Comparison of ENCODE assay signal across 10 mouse cellular contexts in genomic region chr2:118761358-118761757, GRCm38 (mm10). TPM values are rescaled to one million over a fixed set of nuclear protein-coding genes. Genes with fewer than 3 reads are reported as not detected.
DNase-seq lines count a peak whose midpoint lies in the region; ATAC-seq and TF ChIP-seq lines count a peak whose summit lies in the region.
"Had no signal": no experiment of that assay in that cellular context is flagged by ENCODE, and none has a peak within 500 bp of the region (broad histone marks: within the 10 kb centered on the region; RNA-seq: fewer than 3 reads in every experiment).

No protein-coding gene starts in this region.

- WGBS in lung, embryonic 15.5 days, result 82% methylated on average over 12 of the region's 12 CpGs
- 77% methylated on average over 12 of the region's 12 CpGs for WGBS in embryonic facial prominence, embryonic 15.5 days
- WGBS in intestine, embryonic 16.5 days, result 84% methylated on average over 12 of the region's 12 CpGs
- WGBS in small intestine, adult 2 months, result 90% methylated on average over 12 of the region's 12 CpGs

- TF ChIP-seq CTCF in small intestine, adult 2 months (IDR thresholded peaks at IDR 0.05; ENCODE audit: extremely low read depth, insufficient read length, insufficient replicate concordance, low read depth, low read length), result no peak

- peaks cover 39% of the 10 kb centered on the region for H3K4me1 ChIP-seq in lung, embryonic 15.5 days
- peaks cover 56% of the 10 kb centered on the region for H3K4me1 ChIP-seq in embryonic facial prominence, embryonic 15.5 days
- peaks cover 49% of the 10 kb centered on the region for H3K4me1 ChIP-seq in intestine, embryonic 16.5 days (ENCODE audit: control insufficient read depth, insufficient read depth, low read length)
- peaks cover 60% of the 10 kb centered on the region for H3K4me1 ChIP-seq in small intestine, adult 2 months (ENCODE audit: control insufficient read depth, insufficient read depth, insufficient read length, low read length)

- H3K27me3 ChIP-seq in lung, embryonic 15.5 days, result no peaks in the 10 kb centered on the region; the same call in 1 of the 2 replicates
- no peaks in the 10 kb centered on the region; the same call in 1 of the 2 replicates for H3K27me3 ChIP-seq in embryonic facial prominence, embryonic 15.5 days
- H3K27me3 ChIP-seq in intestine, embryonic 16.5 days (replicated peaks; ENCODE audit: control insufficient read depth, insufficient read depth, low read length), result no peaks in the 10 kb centered on the region
- no peaks in the 10 kb centered on the region for H3K27me3 ChIP-seq in small intestine, adult 2 months (ENCODE audit: control insufficient read depth, insufficient read depth, low read length)

- peak overlapping the region; percentile 24; the same call in 1 of the 2 replicates for H3K9ac ChIP-seq in lung, embryonic 15.5 days
- no peak overlapping the region for H3K9ac ChIP-seq in embryonic facial prominence, embryonic 15.5 days
- peak overlapping the region; percentile 68 for H3K9ac ChIP-seq in intestine, embryonic 16.5 days (ENCODE audit: low read depth, low read length)

- no peak for ATAC-seq in lung, embryonic 15.5 days (ENCODE audit: borderline replicate concordance, extremely low read depth, low FRiP score, low TSS enrichment)
- no peak for ATAC-seq in embryonic facial prominence, embryonic 15.5 days (ENCODE audit: insufficient number of reproducible peaks, low FRiP score, low TSS enrichment, low read depth)
- ATAC-seq in intestine, embryonic 16.5 days, result no peak
- ATAC-seq in granulocyte monocyte progenitor cell, adult 5-6 weeks (replicated peaks; ENCODE audit: poor library complexity, severe bottlenecking), result no peak
- no peak for ATAC-seq in activated CD4-positive, CD25-positive, alpha-beta regulatory T cell, adult 4 months

- H3K27ac ChIP-seq in lung, embryonic 15.5 days, result peak overlapping the region; percentile 91
- H3K27ac ChIP-seq in embryonic facial prominence, embryonic 15.5 days (replicated peaks), result peak overlapping the region; percentile 91
- H3K27ac ChIP-seq in intestine, embryonic 16.5 days (ENCODE audit: low read length), result peak overlapping the region; percentile 93
- peak overlapping the region; percentile 56 for H3K27ac ChIP-seq in small intestine, adult 2 months (ENCODE audit: insufficient read depth, low read depth, low read length)

- no peak for TF ChIP-seq POLR2A in small intestine, adult 2 months (IDR thresholded peaks at IDR 0.05; ENCODE audit: low read depth, low read length)

- no peaks in the 10 kb centered on the region for H3K9me3 ChIP-seq in lung, embryonic 15.5 days
- H3K9me3 ChIP-seq in embryonic facial prominence, embryonic 15.5 days (replicated peaks), result no peaks in the 10 kb centered on the region
- no peaks in the 10 kb centered on the region for H3K9me3 ChIP-seq in intestine, embryonic 16.5 days (ENCODE audit: control insufficient read depth, low read length)

- H3K36me3 ChIP-seq in lung, embryonic 15.5 days, result no peaks in the 10 kb centered on the region
- H3K36me3 ChIP-seq in embryonic facial prominence, embryonic 15.5 days, result no peaks in the 10 kb centered on the region
- no peaks in the 10 kb centered on the region for H3K36me3 ChIP-seq in intestine, embryonic 16.5 days (ENCODE audit: control insufficient read depth, insufficient read depth, low read length)
- no peaks in the 10 kb centered on the region for H3K36me3 ChIP-seq in small intestine, adult 2 months (ENCODE audit: control insufficient read depth, insufficient read depth, low read length)

- no peak for DNase-seq in lung, postnatal 36 days
- DNase-seq in adrenal gland, postnatal 25 days, result no peak

- peak overlapping the region; percentile 52 for H3K4me2 ChIP-seq in lung, embryonic 15.5 days
- peak overlapping the region; percentile 50 for H3K4me2 ChIP-seq in embryonic facial prominence, embryonic 15.5 days (replicated peaks)
- peak overlapping the region; percentile 59; the same call in 1 of the 2 replicates for H3K4me2 ChIP-seq in intestine, embryonic 16.5 days (ENCODE audit: low read depth, low read length)

- H3K4me3 ChIP-seq in lung, embryonic 15.5 days, result no peak overlapping the region
- no peak overlapping the region for H3K4me3 ChIP-seq in embryonic facial prominence, embryonic 15.5 days (replicated peaks)
- no peak overlapping the region for H3K4me3 ChIP-seq in intestine, embryonic 16.5 days (ENCODE audit: low read length)
- H3K4me3 ChIP-seq in small intestine, adult 2 months (ENCODE audit: low read depth, low read length), result peak overlapping the region; percentile 44

RNA-seq across cellular contexts. Expression of gene Ccdc9b, which starts 1.1 kb away (rescaled TPM):
- polyA plus RNA-seq in lung, embryonic 15.5 days (2015; fragmentation: Nextera tagmentation; extraction: Ambion mirVana), result 0.98 and 1.2 TPM in 2 replicates
- polyA plus RNA-seq in embryonic facial prominence, embryonic 15.5 days (2015; fragmentation: Nextera tagmentation; extraction: Ambion mirVana), result 2.0 and 2.4 TPM in 2 replicates
- polyA plus RNA-seq in intestine, embryonic 16.5 days (2015; fragmentation: Nextera tagmentation; extraction: Ambion mirVana), result 0.93 and 1.2 TPM in 2 replicates
- 2.4 and 3.3 TPM in 2 replicates for polyA plus RNA-seq in small intestine, adult 2 months (2012; rRNA removed)
- 0.92 and 2.3 TPM in 2 replicates for total RNA-seq in granulocyte monocyte progenitor cell, adult 5-6 weeks (2014; fragmentation: Nextera tagmentation)
- total RNA-seq in granulocyte monocyte progenitor cell, adult 5-6 weeks (2017), result 0.26 and 0.82 TPM in 2 replicates
- polyA plus RNA-seq in activated CD4-positive, CD25-positive, alpha-beta regulatory T cell, adult 4 months (2017; shearing (Covaris generic)), result not detected
- 6.1 and 8.1 TPM in 2 replicates for total RNA-seq in adrenal gland, postnatal 25 days (2021)
- total RNA-seq: neutrophil, adult 5-6 weeks had no signal

RNA-seq across cellular contexts. Expression of gene Phgr1, which starts 11.2 kb away (rescaled TPM):
- not detected in 2 replicates for polyA plus RNA-seq in lung, embryonic 15.5 days (2015; fragmentation: Nextera tagmentation; extraction: Ambion mirVana)
- polyA plus RNA-seq in embryonic facial prominence, embryonic 15.5 days (2015; fragmentation: Nextera tagmentation; extraction: Ambion mirVana), result 1.7 and 4.2 TPM in 2 replicates
- polyA plus RNA-seq in intestine, embryonic 16.5 days (2015; fragmentation: Nextera tagmentation; extraction: Ambion mirVana), result 66.6 and 66.9 TPM in 2 replicates
- 2,253 and 5,176 TPM in 2 replicates for polyA plus RNA-seq in small intestine, adult 2 months (2012; rRNA removed)
- not detected in 2 replicates for total RNA-seq in granulocyte monocyte progenitor cell, adult 5-6 weeks (2014; fragmentation: Nextera tagmentation)
- total RNA-seq in granulocyte monocyte progenitor cell, adult 5-6 weeks (2017), result not detected in 2 replicates
- not detected for polyA plus RNA-seq in activated CD4-positive, CD25-positive, alpha-beta regulatory T cell, adult 4 months (2017; shearing (Covaris generic))
- not detected in 2 replicates for total RNA-seq in adrenal gland, postnatal 25 days (2021)
- total RNA-seq: hematopoietic stem cell, adult 5-6 weeks; neutrophil, adult 5-6 weeks had no signal

RNA-seq across cellular contexts. Expression of gene Inafm2, which starts 15.8 kb away (rescaled TPM):
- polyA plus RNA-seq in lung, embryonic 15.5 days (2015; fragmentation: Nextera tagmentation; extraction: Ambion mirVana), result 18.3 and 18.4 TPM in 2 replicates
- polyA plus RNA-seq in embryonic facial prominence, embryonic 15.5 days (2015; fragmentation: Nextera tagmentation; extraction: Ambion mirVana), result 15.9 and 16.9 TPM in 2 replicates
- 21.9 and 24.1 TPM in 2 replicates for polyA plus RNA-seq in intestine, embryonic 16.5 days (2015; fragmentation: Nextera tagmentation; extraction: Ambion mirVana)
- polyA plus RNA-seq in small intestine, adult 2 months (2012; rRNA removed), result 6.2 and 8.8 TPM in 2 replicates
- 27.9 and 30.3 TPM in 2 replicates for total RNA-seq in granulocyte monocyte progenitor cell, adult 5-6 weeks (2014; fragmentation: Nextera tagmentation)
- total RNA-seq in granulocyte monocyte progenitor cell, adult 5-6 weeks (2017), result 15.0 and 24.8 TPM in 2 replicates
- polyA plus RNA-seq in activated CD4-positive, CD25-positive, alpha-beta regulatory T cell, adult 4 months (2017; shearing (Covaris generic)), result 10 to 100 TPM; 19.8 to 27.2 TPM
- 33.9 and 37.3 TPM in 2 replicates for total RNA-seq in adrenal gland, postnatal 25 days (2021)

RNA-seq across cellular contexts. Expression of gene Disp2, which starts 18.2 kb away (rescaled TPM):
- polyA plus RNA-seq in lung, embryonic 15.5 days (2015; fragmentation: Nextera tagmentation; extraction: Ambion mirVana), result 0.76 and 0.89 TPM in 2 replicates
- polyA plus RNA-seq in embryonic facial prominence, embryonic 15.5 days (2015; fragmentation: Nextera tagmentation; extraction: Ambion mirVana), result 0.37 and 0.68 TPM in 2 replicates
- 2.2 and 2.3 TPM in 2 replicates for polyA plus RNA-seq in intestine, embryonic 16.5 days (2015; fragmentation: Nextera tagmentation; extraction: Ambion mirVana)
- 1.7 and 3.5 TPM in 2 replicates for polyA plus RNA-seq in small intestine, adult 2 months (2012; rRNA removed)
- total RNA-seq in granulocyte monocyte progenitor cell, adult 5-6 weeks (2014; fragmentation: Nextera tagmentation), result not detected in 2 replicates
- not detected in 2 replicates for total RNA-seq in granulocyte monocyte progenitor cell, adult 5-6 weeks (2017)
- polyA plus RNA-seq in activated CD4-positive, CD25-positive, alpha-beta regulatory T cell, adult 4 months (2017; shearing (Covaris generic)), result under 1 TPM in 1 of 2 experiments, not detected in 1; 0.25 TPM
- 23.0 and 37.8 TPM in 2 replicates for total RNA-seq in adrenal gland, postnatal 25 days (2021)
- total RNA-seq: hematopoietic stem cell, adult 5-6 weeks; neutrophil, adult 5-6 weeks had no signal

RNA-seq across cellular contexts. Expression of gene Plcb2, which starts 33.1 kb away (rescaled TPM):
- 1.5 and 2.5 TPM in 2 replicates for polyA plus RNA-seq in lung, embryonic 15.5 days (2015; fragmentation: Nextera tagmentation; extraction: Ambion mirVana)
- 0.75 and 1.1 TPM in 2 replicates for polyA plus RNA-seq in embryonic facial prominence, embryonic 15.5 days (2015; fragmentation: Nextera tagmentation; extraction: Ambion mirVana)
- 0.99 and 1.3 TPM in 2 replicates for polyA plus RNA-seq in intestine, embryonic 16.5 days (2015; fragmentation: Nextera tagmentation; extraction: Ambion mirVana)
- 2.9 and 6.2 TPM in 2 replicates for polyA plus RNA-seq in small intestine, adult 2 months (2012; rRNA removed)
- 99.1 and 108 TPM in 2 replicates for total RNA-seq in granulocyte monocyte progenitor cell, adult 5-6 weeks (2014; fragmentation: Nextera tagmentation)
- total RNA-seq in granulocyte monocyte progenitor cell, adult 5-6 weeks (2017), result 54.3 and 70.7 TPM in 2 replicates
- polyA plus RNA-seq in activated CD4-positive, CD25-positive, alpha-beta regulatory T cell, adult 4 months (2017; shearing (Covaris generic)), result 10 to 100 TPM; 17.4 to 20.2 TPM
- 0.76 and 2.1 TPM in 2 replicates for total RNA-seq in adrenal gland, postnatal 25 days (2021)

Comparison
In these comparisons a context has a peak if more than half of its experiments do, and no peak if none do; other contexts are left out.
1. RNA of gene Phgr1, which starts 11.2 kb away (polyA plus RNA-seq): 2,253 to 5,176 TPM in small intestine, adult 2 months; 66.6 to 66.9 TPM in intestine, embryonic 16.5 days, 1.7 to 4.2 TPM in embryonic facial prominence, embryonic 15.5 days, not detected in lung, embryonic 15.5 days and not detected in activated CD4-positive, CD25-positive, alpha-beta regulatory T cell, adult 4 months; every median in the first group is over 10 times any median in the second.
2. Peak in every context shown above with its lines, with median percentiles within 50 percentile points of each other: H3K27ac ChIP-seq and H3K4me2 ChIP-seq.